Mouse (Mus musculus) ovary, adult 10 weeks (tissue): ENCODE results near the gene Nfatc2ip. TPM values are rescaled to one million over a fixed set of nuclear protein-coding genes. Genes with fewer than 3 reads are reported as not detected.

ENCODE experiments used
- polyA plus RNA-seq: library from polyadenylated mRNA; stranded (reverse); fragments of 350-450 nt; fragmentation: Illumina TruSeq; extraction: RNeasy Lipid Tissue Mini Kit (QIAGEN cat#74804); gene quantifications from one replicate; pipeline ENCODE4 v1.2.3, GENCODE M21; 2014

Gene Nfatc2ip
- 14.5 TPM for polyA plus RNA-seq

DNA sequence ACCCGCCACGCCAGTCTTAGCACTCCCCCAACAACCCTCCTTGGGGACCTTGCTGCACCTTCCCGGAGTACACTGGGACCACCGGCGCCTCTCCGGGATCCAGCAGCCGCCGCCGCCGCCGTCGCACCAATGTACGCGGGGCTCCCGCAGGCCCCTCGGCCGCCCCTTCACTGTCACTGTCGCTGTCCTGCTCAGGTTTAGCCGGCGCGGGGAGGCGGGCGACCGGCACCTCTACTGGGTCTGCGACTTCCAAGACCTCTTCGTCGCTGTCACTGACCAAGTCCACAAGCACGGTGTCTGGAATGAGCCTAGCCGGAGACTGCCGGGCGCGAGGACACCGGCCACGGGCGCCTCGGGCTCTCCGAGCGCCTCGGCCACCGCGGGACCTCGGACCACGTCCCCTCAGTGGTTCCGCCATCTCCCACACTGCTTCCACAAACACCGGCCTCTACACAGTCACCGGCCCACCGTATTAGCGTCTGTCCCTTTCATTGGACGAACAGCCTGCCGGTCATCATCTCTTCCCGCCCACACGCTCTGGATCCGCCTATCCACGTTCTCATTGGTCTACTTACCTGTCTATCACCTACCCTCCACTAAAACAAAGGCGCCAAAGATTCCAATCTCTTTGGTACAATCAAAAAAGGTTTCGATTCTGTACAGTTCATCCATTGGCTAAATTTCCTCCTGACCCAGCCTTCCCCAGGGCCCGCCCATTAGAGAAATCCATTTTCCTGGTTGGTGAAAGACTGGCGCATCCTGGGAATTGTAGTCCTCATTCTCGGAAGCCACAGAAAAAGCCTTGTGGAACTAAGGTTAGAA is at the start of gene Nfatc2ip:
Gene Nfatc2ip, minus strand, starts transcription at position 440 of the 822 bp plus-strand sequence.

DNA sequence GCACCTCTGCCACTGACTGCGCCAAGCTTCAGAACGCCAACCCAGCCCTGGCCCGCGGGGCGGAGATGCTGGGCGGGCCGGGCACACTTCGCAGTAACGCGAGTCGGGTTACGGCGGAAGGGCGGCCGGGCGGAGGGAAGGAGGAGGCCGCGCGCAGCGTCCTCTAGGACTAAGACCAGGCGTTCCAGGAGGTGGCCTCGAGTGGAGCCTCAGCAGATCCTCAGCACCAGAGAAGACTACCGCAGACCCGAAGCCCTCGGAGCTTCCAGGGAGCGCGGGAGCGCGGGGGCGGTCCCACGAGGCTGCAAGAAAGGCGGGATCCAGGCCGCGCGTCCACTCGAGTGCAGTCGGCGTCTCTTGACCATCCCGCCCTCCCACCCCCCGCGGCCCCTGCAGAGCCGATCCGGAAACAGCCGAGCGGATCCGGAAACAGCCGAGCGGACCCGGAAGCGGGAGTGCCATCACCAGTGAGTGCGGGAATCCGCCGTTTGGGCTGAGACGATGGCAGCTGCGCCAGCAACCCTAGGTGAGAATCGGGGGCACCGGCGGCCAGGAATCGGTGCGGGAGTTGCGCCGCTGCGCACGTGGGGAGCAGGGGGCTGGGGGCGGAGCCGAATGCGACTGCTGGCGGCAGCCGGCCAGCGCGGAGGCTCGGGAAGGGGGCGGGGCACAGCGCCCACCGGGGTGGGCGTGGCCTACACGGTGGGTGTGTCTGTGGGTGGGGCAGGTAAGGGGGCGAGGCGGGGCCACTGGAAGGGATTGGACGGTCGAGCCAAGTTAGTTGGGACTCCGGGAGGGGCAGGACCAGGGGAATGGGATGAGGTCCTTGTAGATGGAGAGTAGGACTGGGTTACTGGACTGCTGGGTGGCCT is 32.3 kb upstream of the Nfatc2ip start, which contains the start of gene Rabep2:
Gene Rabep2, plus strand, starts transcription at position 129 of the 872 bp plus-strand sequence.

DNA sequence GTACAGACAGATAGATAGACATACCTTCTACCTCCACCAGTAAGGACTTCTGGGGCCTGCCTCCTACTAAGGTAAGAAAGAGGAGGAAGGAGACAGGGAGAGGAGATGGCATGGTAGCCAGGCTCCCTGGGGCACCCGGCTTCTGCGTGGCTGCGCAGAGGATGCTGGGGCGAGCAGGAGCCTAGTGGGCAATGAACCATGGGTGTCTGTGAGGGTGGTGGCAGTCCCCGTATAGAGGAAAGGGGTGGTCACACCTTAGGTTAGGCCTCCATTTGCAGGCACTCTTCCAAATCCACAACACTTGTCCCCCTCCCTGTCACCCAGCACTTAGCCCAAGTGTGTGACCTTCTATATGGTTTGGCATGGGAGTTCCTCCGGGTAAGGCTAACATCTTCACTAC is 18.2 kb upstream of the Nfatc2ip start, which contains the start of gene Cd19:
Gene Cd19, minus strand, starts transcription at position 165 of the 400 bp plus-strand sequence.

DNA sequence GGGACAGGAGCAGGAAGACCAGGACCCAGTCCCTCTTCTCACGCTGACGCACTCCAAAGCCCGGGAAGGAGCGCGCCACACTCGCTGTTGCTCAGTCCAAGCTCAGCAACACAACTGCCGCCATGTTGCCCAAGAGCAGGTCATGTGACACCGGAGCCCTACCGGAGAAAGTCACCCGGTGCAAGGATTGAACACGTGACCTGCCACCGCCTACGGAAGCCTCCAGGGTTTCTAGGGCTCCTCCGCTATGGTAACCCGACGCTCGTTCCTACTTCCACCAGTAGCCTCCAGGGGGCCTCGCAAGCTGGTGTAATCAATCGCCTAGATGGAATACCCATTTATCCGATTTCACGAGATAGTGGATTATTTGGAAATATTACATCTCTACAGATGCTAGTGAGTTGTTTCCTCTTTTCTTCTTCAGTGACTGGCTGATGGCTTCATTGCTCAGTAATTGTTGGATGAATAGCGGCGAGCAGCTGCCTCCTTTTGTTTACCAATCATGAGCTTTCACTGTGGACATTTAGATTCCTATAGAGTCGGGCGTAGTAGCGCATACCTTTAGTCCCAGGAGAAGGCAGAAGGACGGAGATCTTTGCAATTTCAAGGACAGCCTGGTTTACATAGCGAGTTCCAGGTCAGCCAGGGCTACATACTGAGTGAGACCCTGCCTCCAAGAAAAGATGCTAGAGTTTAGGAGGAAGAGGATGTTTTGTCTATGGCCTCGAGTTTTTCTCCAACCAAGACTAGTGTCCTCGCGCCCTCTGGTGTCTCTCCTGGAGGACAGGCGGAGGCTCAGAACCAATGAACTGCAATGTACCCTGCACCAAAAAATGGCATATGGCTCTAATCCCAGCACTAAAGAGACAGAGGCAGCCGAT is 19.0 kb downstream of the Nfatc2ip start, which contains the start of gene Spns1:
Gene Spns1, minus strand, starts transcription at position 173 of the 881 bp plus-strand sequence.

DNA sequence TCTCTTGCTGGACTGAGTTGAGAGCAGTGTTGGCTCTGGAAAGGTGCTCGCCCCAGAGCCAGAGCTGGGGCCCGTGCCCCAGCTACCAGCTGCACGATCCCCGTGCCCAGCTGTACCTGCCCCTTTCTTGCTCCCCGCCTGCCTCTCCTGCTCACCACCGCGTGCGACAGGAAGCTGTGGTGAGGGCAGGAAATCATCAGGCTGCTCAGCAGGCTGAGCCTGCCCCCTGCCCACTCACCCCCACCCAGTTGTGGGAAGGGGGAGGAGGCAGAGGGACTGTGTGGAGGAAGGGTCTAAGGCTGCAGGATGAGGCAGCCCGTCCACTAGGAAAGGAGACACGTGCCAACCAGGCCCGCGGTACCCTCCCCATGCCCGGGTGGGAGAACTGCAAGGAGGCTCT is 27.1 kb downstream of the Nfatc2ip start, which contains the start of gene Lat:
Gene Lat, minus strand, starts transcription at position 178 of the 400 bp plus-strand sequence.

Other genes starting within 250 kb of the Nfatc2ip start
- gene Xpo6, start 196.2 kb downstream of the Nfatc2ip start, polyA plus RNA-seq = 56.2 TPM
- 8.5 TPM for gene Sbk1, start 124.1 kb downstream of the Nfatc2ip start, polyA plus RNA-seq
- gene Lat, start 27.2 kb downstream of the Nfatc2ip start, polyA plus RNA-seq = not detected
- 2.6 TPM for gene Spns1, start 19.3 kb downstream of the Nfatc2ip start, polyA plus RNA-seq
- gene Cd19, start 18.2 kb upstream of the Nfatc2ip start, polyA plus RNA-seq = 0.17 TPM
- gene Rabep2, start 32.0 kb upstream of the Nfatc2ip start, polyA plus RNA-seq = 0.20 TPM
- gene Atp2a1, start 66.4 kb upstream of the Nfatc2ip start, polyA plus RNA-seq = not detected
- 0.57 TPM for gene Sh2b1, start 78.7 kb upstream of the Nfatc2ip start, polyA plus RNA-seq
- 2.9 TPM for gene Tufm, start 90.6 kb upstream of the Nfatc2ip start, polyA plus RNA-seq
- 24.4 TPM for gene Atxn2l, start 106.7 kb upstream of the Nfatc2ip start, polyA plus RNA-seq
- 340 TPM for gene Eif3c, start 169.7 kb upstream of the Nfatc2ip start, polyA plus RNA-seq
- 0.26 TPM for gene Apobr, start 188.2 kb upstream of the Nfatc2ip start, polyA plus RNA-seq
- gene Cln3, start 189.1 kb upstream of the Nfatc2ip start, polyA plus RNA-seq = 1.4 TPM
- gene Il27, start 198.2 kb upstream of the Nfatc2ip start, polyA plus RNA-seq = not detected
- 10.7 TPM for gene Nupr1, start 234.1 kb upstream of the Nfatc2ip start, polyA plus RNA-seq